Mouse (Mus musculus) E14TG2a.4 (cell line): ENCODE data around the gene Ttc28.

ENCODE experiments used
- H3K27me3 ChIP-seq: 2 replicates; pipeline ENCODE4 v1.6.1; 2014; ENCODE audit warnings: low read length, control low read depth; ENCODE audit not compliant: insufficient read depth
- H3K36me3 ChIP-seq: 2 replicates; pipeline ENCODE4 v1.6.1; 2014; ENCODE audit warnings: low read length, control low read depth; ENCODE audit not compliant: insufficient read depth
- H3K4me1 ChIP-seq: replicated peaks from 2 replicates; pipeline ENCODE4 v1.6.1; 2014; ENCODE audit warnings: low read depth, low read length, control low read depth
- H3K4me3 ChIP-seq: replicated peaks from 2 replicates; pipeline ENCODE4 v1.5.1; 2014; ENCODE audit warnings: mild to moderate bottlenecking, low read length
- H3K9me3 ChIP-seq: 2 replicates; pipeline ENCODE4 v1.6.1; 2014; ENCODE audit warnings: low read length, control low read depth
- CTCF ChIP-seq: conservative IDR thresholded peaks from 2 replicates; pipeline ENCODE4 v1.5.1; 2014; ENCODE audit warnings: low read length
- NANOG ChIP-seq: IDR thresholded peaks from 2 replicates; pipeline ENCODE4 v1.6.1; 2014; ENCODE audit warnings: borderline replicate concordance, low read length, mixed read lengths
- POU5F1 ChIP-seq: IDR thresholded peaks from 2 replicates; pipeline ENCODE4 v1.6.1; 2014; ENCODE audit warnings: low read length, borderline replicate concordance

Ttc28 gene

DNA sequence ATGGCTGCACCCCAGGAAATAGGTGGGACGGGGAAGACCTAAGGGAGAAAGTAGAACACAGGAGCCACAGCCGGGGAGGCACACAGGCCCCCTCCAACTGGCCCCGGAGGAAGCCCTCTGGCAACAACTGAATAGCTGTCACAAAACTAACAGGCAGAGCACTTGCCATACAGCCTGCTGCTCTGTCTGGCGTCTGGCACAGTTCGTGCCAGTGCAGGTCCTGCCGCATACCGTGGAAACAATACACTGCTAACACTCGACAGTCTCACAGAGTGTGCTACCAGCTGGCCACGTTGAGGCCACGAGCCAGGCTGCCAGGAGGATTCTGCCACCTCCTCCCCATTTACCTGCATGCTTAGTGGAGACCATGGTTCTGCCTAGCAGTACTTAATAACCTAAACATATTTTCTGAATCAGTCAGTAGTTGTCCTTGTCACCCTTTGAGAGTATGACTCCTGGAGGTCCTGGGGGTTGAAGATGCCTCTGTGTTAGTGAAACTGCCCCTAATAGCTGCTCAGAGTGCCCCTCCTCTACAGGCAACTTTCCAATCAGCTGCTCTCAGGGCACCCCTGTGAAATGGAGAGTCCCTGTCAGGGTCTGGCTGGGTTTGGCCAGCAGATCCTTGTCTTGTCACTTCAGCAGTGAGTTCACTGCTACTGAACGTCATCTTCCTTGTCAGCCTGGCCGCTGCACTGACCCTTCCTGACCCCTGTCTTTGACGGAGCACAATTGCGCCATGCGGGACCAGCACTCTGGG is 390.8 kb downstream of the Ttc28 start:
- no peak overlapping the region for H3K4me3 ChIP-seq
- H3K27me3 ChIP-seq = peaks cover 31% of the 10 kb centered on the region
- H3K4me1 ChIP-seq = peaks cover 4% of the 10 kb centered on the region; the same call in 1 of the 2 replicates
- H3K9me3 ChIP-seq = peaks cover 6% of the 10 kb centered on the region
- H3K36me3 ChIP-seq = no peaks in the 10 kb centered on the region
- TF ChIP-seq POU5F1 (no peak), NANOG (no peak), CTCF (no peak)

DNA sequence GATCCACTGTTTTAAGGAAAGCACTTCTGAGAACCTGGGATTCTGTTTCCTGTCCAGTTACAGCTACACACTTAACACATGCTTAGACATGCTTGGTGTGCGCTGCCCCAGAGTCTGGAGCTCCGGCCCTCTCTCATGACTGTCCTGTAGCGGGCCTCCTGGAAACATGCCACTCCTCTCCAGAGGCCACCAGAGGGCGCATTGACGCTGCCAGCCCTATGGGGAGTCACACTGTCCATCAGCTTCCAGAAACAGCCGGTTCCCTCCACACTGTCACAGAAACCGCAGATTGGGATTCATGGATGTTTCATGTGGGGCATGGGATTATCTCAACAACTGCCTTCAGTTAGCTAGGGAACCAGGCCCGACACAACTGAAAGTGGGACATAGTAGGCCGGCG is 394.0 kb downstream of the Ttc28 start:
- no peak overlapping the region for H3K4me3 ChIP-seq
- no peaks in the 10 kb centered on the region for H3K36me3 ChIP-seq
- H3K27me3 ChIP-seq = peaks cover 58% of the 10 kb centered on the region
- peak; percentile 19 for TF ChIP-seq CTCF
- no peak for TF ChIP-seq POU5F1
- H3K9me3 ChIP-seq = no peaks in the 10 kb centered on the region
- peaks cover 24% of the 10 kb centered on the region for H3K4me1 ChIP-seq

DNA sequence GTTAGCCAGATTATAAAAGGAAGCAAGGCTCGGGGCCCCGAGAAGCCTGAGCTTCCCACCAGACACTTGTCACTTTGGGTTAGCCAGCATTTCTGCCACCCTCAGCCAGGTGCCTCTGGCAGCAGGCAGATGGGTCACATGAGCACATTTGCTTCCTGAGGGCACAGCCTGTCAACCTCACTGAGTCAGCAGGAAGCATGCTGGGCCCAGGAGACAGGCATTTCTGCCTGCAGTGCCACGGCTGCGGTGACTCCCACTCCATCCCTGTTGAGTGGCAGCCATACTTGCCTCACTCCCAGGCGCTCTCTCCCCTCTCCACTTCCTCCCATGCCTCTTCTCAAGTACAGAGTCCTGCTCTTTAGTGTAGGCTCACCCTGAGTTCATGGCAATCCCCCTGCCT is 395.3 kb downstream of the Ttc28 start:
- H3K4me3 ChIP-seq = no peak overlapping the region
- TF ChIP-seq POU5F1 = no peak
- no peak for TF ChIP-seq CTCF
- no peak for TF ChIP-seq NANOG
- H3K4me1 ChIP-seq = peaks cover 24% of the 10 kb centered on the region
- H3K9me3 ChIP-seq = no peaks in the 10 kb centered on the region
- H3K36me3 ChIP-seq = no peaks in the 10 kb centered on the region
- peaks cover 58% of the 10 kb centered on the region for H3K27me3 ChIP-seq

DNA sequence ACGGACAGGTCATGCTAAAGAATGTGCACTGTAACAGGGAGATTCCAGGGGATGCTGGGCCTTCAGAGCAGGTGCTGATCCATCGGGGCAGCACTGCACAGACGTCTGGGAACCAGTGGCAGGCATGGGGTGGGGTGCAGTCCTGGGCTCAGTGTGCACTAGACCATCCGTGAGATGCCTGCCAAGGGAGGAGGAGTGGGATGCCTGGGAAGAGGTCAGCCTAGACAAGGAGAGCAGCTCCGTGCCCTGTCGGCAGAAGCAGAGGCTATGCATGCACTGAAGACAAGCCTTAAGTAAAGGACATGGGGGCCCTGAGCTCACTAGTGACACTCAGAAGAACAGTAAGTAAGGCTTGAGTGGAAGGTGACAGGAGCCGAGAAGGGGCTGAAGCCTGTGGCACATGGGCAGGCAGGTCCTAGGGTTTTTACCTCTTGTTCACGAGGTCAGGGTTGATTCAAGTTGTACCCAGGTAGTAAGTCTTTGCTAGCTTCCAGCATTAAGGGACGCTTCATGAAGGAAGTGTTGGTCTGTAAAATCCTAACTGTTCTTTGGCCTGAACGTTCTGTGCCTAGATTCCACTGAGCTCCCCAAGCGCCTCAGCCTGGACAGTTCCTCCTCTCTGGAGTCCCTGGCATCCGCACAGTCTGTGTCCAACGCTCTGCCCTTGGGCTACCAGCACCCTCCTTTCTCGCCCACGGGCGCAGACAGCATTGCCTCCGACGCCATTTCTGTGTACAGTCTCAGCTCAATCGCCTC is 405.0 kb downstream of the Ttc28 start:
- Histone ChIP-seq H3K9me3 (no peaks in the 10 kb centered on the region), H3K27me3 (peaks cover 59% of the 10 kb centered on the region), H3K4me1 (peaks cover 25% of the 10 kb centered on the region), H3K36me3 (no peaks in the 10 kb centered on the region), H3K4me3 (no peak overlapping the region)
- TF ChIP-seq POU5F1 (no peak), CTCF (no peak), NANOG (no peak)

DNA sequence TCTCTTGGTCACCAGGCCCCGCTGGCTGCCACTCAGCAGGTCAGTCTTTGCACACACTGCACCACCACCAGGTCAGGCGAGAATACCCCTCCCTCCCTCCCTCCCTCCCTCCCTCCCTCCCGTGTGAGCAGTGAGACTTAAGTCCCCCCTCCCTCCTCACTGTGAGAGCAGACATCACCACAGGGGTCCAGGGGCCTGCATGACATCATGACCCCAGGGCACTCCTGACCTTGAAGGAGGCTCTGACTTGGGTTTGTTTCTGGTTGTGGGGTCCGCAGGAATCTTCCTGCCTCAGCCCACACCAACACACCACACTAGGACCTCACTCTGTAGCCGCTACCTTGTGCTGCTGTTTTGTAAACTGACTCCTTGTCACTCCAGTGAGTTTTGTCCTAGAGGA is 408.0 kb downstream of the Ttc28 start:
- H3K27me3 ChIP-seq = peaks cover 56% of the 10 kb centered on the region
- no peaks in the 10 kb centered on the region for H3K9me3 ChIP-seq
- H3K4me1 ChIP-seq = peaks cover 25% of the 10 kb centered on the region
- no peak overlapping the region for H3K4me3 ChIP-seq
- TF ChIP-seq POU5F1 (no peak), NANOG (no peak), CTCF (no peak)
- no peaks in the 10 kb centered on the region for H3K36me3 ChIP-seq

DNA sequence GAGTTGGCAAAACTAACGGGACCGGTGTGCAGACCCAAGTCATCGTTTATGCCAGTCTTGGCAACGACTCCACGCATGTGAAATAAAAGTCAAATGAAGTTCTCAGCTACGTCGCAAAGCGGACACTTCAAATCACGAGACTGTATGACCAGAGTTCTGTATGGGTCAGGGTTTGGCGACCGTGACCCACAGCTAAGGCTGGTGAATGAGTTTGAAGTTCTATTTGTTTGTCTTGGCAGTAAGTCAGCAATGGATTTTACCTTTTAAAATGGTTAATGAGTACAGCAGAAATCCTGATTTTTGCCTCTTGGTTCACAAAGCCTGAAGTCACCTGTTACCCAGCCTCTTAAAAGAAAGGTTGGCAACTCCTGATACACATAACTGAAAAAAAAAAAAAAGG is 408.9 kb downstream of the Ttc28 start:
- TF ChIP-seq NANOG (no peak), POU5F1 (no peak), CTCF (no peak)
- peaks cover 25% of the 10 kb centered on the region for H3K4me1 ChIP-seq
- no peaks in the 10 kb centered on the region for H3K36me3 ChIP-seq
- H3K4me3 ChIP-seq = no peak overlapping the region
- H3K9me3 ChIP-seq = no peaks in the 10 kb centered on the region
- H3K27me3 ChIP-seq = peaks cover 53% of the 10 kb centered on the region

DNA sequence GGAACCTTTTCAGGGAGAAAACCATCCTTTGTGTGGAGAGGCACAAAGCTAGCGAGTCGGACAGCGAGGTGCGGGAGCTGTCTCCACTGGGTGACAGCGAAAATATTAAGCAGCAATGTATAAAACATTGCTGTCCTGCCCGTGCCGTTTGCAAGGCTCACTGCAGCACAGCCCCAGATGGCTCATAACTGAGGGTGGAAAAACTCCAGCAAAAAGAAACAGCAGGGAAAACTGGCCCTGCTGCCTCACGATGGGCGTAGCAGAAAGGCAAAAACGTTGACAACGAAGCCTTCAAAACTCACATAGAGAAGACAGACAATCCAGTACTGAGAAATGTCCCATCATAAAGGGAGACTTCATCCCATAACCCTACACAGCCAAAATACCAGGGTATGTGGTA is 410.5 kb downstream of the Ttc28 start:
- H3K4me1 ChIP-seq = peaks cover 25% of the 10 kb centered on the region
- no peaks in the 10 kb centered on the region for H3K9me3 ChIP-seq
- no peak overlapping the region for H3K4me3 ChIP-seq
- H3K36me3 ChIP-seq = no peaks in the 10 kb centered on the region
- TF ChIP-seq POU5F1 = no peak
- TF ChIP-seq CTCF = no peak
- no peak for TF ChIP-seq NANOG
- peaks cover 38% of the 10 kb centered on the region for H3K27me3 ChIP-seq

DNA sequence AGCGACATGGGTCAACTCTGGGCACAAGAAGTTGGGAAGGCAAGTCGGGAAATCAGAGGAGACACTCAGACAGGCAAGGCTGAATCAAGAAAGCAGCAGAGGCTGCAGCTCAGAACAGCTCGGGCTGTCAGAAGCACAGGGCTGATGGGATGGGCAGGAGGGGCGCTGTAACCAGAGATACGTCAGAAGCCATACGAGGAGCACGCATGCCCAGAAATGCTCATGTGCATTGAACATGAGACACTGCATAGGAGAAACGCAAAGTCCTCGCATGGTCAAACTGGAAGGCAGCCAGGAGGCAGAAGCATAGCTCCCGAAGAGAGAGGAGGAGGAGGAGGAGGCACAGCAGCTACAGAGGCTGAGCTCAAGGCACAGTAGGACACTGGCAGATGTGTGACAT is 412.0 kb downstream of the Ttc28 start:
- Histone ChIP-seq H3K4me1 (peaks cover 10% of the 10 kb centered on the region), H3K36me3 (no peaks in the 10 kb centered on the region), H3K27me3 (peaks cover 28% of the 10 kb centered on the region), H3K9me3 (no peaks in the 10 kb centered on the region), H3K4me3 (no peak overlapping the region)
- no peak for TF ChIP-seq POU5F1
- no peak for TF ChIP-seq CTCF
- no peak for TF ChIP-seq NANOG
